Mouse (Mus musculus): ENCODE data around the gene Ptpn5. TPM values are rescaled to one million over a fixed set of nuclear protein-coding genes. Genes with fewer than 3 reads are reported as not detected.

Gene Ptpn5
- polyA plus RNA-seq, 1 experiment from 2014 or later = 70.2 TPM

Small RNAs within 50 kb of the gene (microRNA-seq; reads per million reads assigned to microRNA genes)
- not detected for gene Mir7056

Other genes starting within 250 kb of the Ptpn5 start
- 338 and 348 TPM in 2 replicates for gene Tsg101, start 213.7 kb downstream of the Ptpn5 start, polyA plus RNA-seq (2016; fragmentation: Nextera tagmentation; extraction: Ambion mirVana)
- gene Uevld, start 175.2 kb downstream of the Ptpn5 start, polyA plus RNA-seq (2016; fragmentation: Nextera tagmentation; extraction: Ambion mirVana) = 7.3 and 7.9 TPM in 2 replicates
- gene Gm9999, start 150.1 kb downstream of the Ptpn5 start, polyA plus RNA-seq (2016; fragmentation: Nextera tagmentation; extraction: Ambion mirVana) = not detected in 2 replicates
- 11.2 and 13.0 TPM in 2 replicates for gene Spty2d1, start 125.3 kb downstream of the Ptpn5 start, polyA plus RNA-seq (2016; fragmentation: Nextera tagmentation; extraction: Ambion mirVana)
- 19.5 TPM in 2 replicates for gene Tmem86a, start 83.1 kb downstream of the Ptpn5 start, polyA plus RNA-seq (2016; fragmentation: Nextera tagmentation; extraction: Ambion mirVana)
- gene Mrgpra6, start 71.2 kb upstream of the Ptpn5 start, polyA plus RNA-seq (2016; fragmentation: Nextera tagmentation; extraction: Ambion mirVana) = not detected in 2 replicates
- not detected in 2 replicates for gene Mrgpra9, start 119.2 kb upstream of the Ptpn5 start, polyA plus RNA-seq (2016; fragmentation: Nextera tagmentation; extraction: Ambion mirVana)
- not detected in 2 replicates for gene Mrgpra1, start 220.6 kb upstream of the Ptpn5 start, polyA plus RNA-seq (2016; fragmentation: Nextera tagmentation; extraction: Ambion mirVana)